Mouse (Mus musculus): ENCODE results near the gene Col6a4. TPM values are rescaled to one million over a fixed set of nuclear protein-coding genes. Genes with fewer than 3 reads are reported as not detected.

The Col6a4 gene
- polyA plus RNA-seq, 1 experiment from 2014 or later, result 0.10 TPM

GRCm38 (mm10) chr9:106071651-106072050 lies 24.9 kb downstream of the Col6a4 start:
- ATAC-seq (replicated peaks; ENCODE audit: insufficient number of reproducible peaks, insufficient read depth, low FRiP score, low read depth), result no peak

DNA sequence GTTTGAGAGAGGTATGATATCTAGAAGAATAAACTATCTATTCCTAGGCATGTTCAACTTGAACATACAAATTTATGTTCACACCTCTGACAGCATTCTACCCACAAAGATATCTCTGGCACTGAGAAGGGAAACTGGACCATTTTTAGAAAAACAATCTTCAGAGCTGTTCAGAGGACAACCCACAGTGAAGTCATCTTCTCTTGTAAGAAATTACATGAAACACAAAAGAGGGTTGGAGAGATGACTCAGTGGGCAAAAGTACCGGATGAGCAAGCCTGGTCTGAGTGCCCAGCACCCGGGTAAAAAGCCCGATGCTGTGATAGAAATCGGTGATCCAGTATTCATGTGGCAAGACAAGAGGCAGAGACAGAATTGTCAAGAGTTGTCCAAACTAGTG lies 43.1 kb downstream of the Col6a4 start:
- no peak for ATAC-seq (replicated peaks; ENCODE audit: insufficient number of reproducible peaks, insufficient read depth, low FRiP score, low read depth)
- 69% methylated on average over 4 of the region's 4 CpGs for WGBS

More at GRCm38 (mm10) chr9:106071651-106072050, 24.9 kb downstream of the Col6a4 start:
- H3K9me3 ChIP-seq (replicated peaks), result no peaks in the 10 kb centered on the region
- H3K9ac ChIP-seq, result no peak overlapping the region
- no peak overlapping the region for H3K4me3 ChIP-seq
- H3K4me1 ChIP-seq (replicated peaks), result no peaks in the 10 kb centered on the region
- H3K27me3 ChIP-seq, result no peaks in the 10 kb centered on the region
- H3K27ac ChIP-seq, result no peak overlapping the region
- no peak overlapping the region for H3K4me2 ChIP-seq
- H3K36me3 ChIP-seq, result no peaks in the 10 kb centered on the region
- WGBS, result 65% methylated on average over 6 of the region's 6 CpGs

DNA sequence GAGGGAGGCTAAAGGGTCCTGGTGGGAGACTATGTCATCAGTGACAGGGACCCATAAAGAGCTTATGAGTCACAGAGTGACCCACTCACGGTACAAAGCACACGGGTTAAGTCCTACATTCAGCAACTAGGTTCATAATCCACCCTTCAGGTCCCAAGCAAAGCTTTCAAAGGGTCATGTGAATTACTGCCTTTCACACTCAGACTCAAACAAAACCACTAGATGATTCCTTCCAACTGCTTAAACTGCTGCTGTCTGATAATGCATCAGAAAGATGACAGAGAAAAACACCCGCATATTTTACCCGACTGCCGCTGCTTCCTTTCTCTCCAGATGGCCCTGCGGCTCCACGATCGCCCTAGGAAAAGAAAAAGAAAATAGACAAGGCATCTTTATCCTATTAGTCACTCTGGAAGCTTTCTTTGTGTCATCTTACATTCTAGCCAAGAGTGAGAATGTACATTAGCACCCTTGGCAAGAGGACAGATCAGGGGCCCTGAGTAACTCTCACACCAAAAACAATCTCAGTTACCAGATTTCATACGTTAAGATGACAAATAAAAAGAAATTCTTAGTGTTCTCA lies 52.6 kb downstream of the Col6a4 start:
- no peak overlapping the region for H3K4me2 ChIP-seq
- WGBS, result 59% methylated on average over 9 of the region's 9 CpGs
- H3K4me1 ChIP-seq (replicated peaks), result no peaks in the 10 kb centered on the region
- H3K27me3 ChIP-seq, result no peaks in the 10 kb centered on the region
- H3K36me3 ChIP-seq, result no peaks in the 10 kb centered on the region
- no peak overlapping the region for H3K4me3 ChIP-seq
- no peak overlapping the region for H3K9ac ChIP-seq
- H3K9me3 ChIP-seq (replicated peaks), result no peaks in the 10 kb centered on the region
- no peak overlapping the region for H3K27ac ChIP-seq
- ATAC-seq (replicated peaks; ENCODE audit: insufficient number of reproducible peaks, insufficient read depth, low FRiP score, low read depth), result no peak

More for the DNA sequence above, 43.1 kb downstream of the Col6a4 start:
- no peaks in the 10 kb centered on the region for H3K9me3 ChIP-seq (replicated peaks)
- no peak overlapping the region for H3K27ac ChIP-seq
- H3K4me3 ChIP-seq, result no peak overlapping the region
- H3K4me2 ChIP-seq, result no peak overlapping the region
- H3K36me3 ChIP-seq, result no peaks in the 10 kb centered on the region
- H3K4me1 ChIP-seq (replicated peaks), result no peaks in the 10 kb centered on the region
- no peak overlapping the region for H3K9ac ChIP-seq
- H3K27me3 ChIP-seq, result no peaks in the 10 kb centered on the region

DNA sequence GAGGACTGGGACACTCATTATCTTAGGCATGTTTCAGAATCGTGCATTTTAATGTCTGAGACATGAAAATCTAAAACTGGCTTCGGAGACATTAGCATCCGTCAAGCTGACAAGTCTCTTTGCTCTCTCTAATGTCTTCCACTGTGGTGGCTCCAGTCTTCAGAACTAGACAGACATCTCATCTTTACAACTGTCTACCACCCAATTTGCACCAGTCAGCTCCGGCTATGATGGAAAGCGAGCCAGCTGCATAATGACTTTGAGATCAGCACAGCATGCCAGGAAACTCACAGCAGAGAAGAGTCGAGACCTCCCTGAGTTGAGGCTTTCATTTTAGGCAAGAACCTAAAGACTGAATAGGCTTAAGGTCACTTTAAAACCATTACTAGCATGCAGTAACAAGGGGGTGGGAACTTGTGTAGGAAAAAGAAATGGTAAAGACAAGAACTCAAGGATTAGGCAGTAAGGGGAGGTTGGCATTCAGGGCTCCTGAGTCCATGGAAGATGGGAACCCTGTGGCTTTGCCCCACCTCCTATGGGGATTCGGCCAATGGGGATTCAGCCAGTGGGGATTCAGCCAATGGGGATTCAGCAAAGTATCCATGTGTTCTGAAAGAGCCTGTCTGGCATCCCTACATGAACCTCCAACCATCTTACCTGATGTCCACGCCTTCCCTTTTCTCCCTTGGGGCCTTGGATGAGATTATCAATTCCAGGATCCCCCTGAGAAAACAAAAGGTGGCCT lies 56.5 kb downstream of the Col6a4 start:
- 70% methylated on average over 8 of the region's 8 CpGs for WGBS
- no peak for ATAC-seq (replicated peaks; ENCODE audit: insufficient number of reproducible peaks, insufficient read depth, low FRiP score, low read depth)

GRCm38 (mm10) chr9:106039276-106039675 lies 57.3 kb downstream of the Col6a4 start:
- Histone ChIP-seq H3K4me2 (no peak overlapping the region), H3K4me3 (no peak overlapping the region), H3K36me3 (no peaks in the 10 kb centered on the region), H3K27me3 (no peaks in the 10 kb centered on the region), H3K4me1 (replicated peaks) (no peaks in the 10 kb centered on the region), H3K9me3 (replicated peaks) (no peaks in the 10 kb centered on the region), H3K9ac (no peak overlapping the region), H3K27ac (no peak overlapping the region)
- WGBS, result 39% methylated on average over 1 of the region's 1 CpGs
- no peak for ATAC-seq (replicated peaks; ENCODE audit: insufficient number of reproducible peaks, insufficient read depth, low FRiP score, low read depth)

More for the DNA sequence above, 56.5 kb downstream of the Col6a4 start:
- Histone ChIP-seq H3K4me1 (replicated peaks) (no peaks in the 10 kb centered on the region), H3K9me3 (replicated peaks) (no peaks in the 10 kb centered on the region), H3K4me2 (no peak overlapping the region), H3K4me3 (no peak overlapping the region), H3K27me3 (no peaks in the 10 kb centered on the region), H3K27ac (no peak overlapping the region), H3K36me3 (no peaks in the 10 kb centered on the region), H3K9ac (no peak overlapping the region)

GRCm38 (mm10) chr9:106038865-106039264 lies 57.7 kb downstream of the Col6a4 start:
- Histone ChIP-seq H3K4me3 (no peak overlapping the region), H3K4me2 (no peak overlapping the region), H3K36me3 (no peaks in the 10 kb centered on the region), H3K27me3 (no peaks in the 10 kb centered on the region), H3K27ac (no peak overlapping the region), H3K9me3 (replicated peaks) (no peaks in the 10 kb centered on the region), H3K4me1 (replicated peaks) (no peaks in the 10 kb centered on the region), H3K9ac (no peak overlapping the region)
- ATAC-seq (replicated peaks; ENCODE audit: insufficient number of reproducible peaks, insufficient read depth, low FRiP score, low read depth), result no peak
- WGBS, result 10% methylated on average over 4 of the region's 4 CpGs

- Histone ChIP-seq H3K4me2 (no peak overlapping the region), H3K36me3 (no peaks in the 10 kb centered on the region), H3K9me3 (replicated peaks) (no peaks in the 10 kb centered on the region), H3K27ac (no peak overlapping the region), H3K4me1 (replicated peaks) (no peaks in the 10 kb centered on the region), H3K4me3 (no peak overlapping the region), H3K9ac (no peak overlapping the region), H3K27me3 (no peaks in the 10 kb centered on the region)
- ATAC-seq (replicated peaks; ENCODE audit: insufficient number of reproducible peaks, insufficient read depth, low FRiP score, low read depth), result no peak
- WGBS, result 81% methylated on average over 3 of the region's 3 CpGs
These were observed 80.9 kb downstream of the Col6a4 start for GRCm38 (mm10) chr9:106015666-106016065.

DNA sequence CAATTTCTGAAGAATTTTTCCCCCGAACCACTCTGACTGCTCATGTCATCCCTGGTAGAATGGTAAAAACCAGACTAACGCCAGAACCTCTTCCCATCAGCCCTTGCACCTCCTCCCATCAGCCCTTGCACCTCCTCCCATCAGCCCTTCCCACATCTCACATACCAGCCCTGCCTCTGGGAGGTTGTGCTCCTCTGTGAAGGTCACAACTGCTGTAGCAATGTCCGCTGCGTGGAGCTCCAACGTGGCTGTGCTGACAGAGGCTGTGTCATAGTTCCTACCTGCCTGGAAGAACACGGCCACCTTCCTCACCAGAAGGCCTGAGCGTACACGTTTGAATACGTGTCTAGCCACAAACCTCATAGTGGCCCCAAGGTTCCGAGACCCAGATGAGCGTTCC lies 83.4 kb downstream of the Col6a4 start:
- ATAC-seq (replicated peaks; ENCODE audit: insufficient number of reproducible peaks, insufficient read depth, low FRiP score, low read depth), result no peak
- 85% methylated on average over 11 of the region's 11 CpGs for WGBS
- H3K4me2 ChIP-seq, result no peak overlapping the region
- H3K36me3 ChIP-seq, result no peaks in the 10 kb centered on the region
- H3K9ac ChIP-seq, result no peak overlapping the region
- H3K27ac ChIP-seq, result no peak overlapping the region
- no peaks in the 10 kb centered on the region for H3K9me3 ChIP-seq (replicated peaks)
- no peaks in the 10 kb centered on the region for H3K27me3 ChIP-seq
- no peaks in the 10 kb centered on the region for H3K4me1 ChIP-seq (replicated peaks)
- H3K4me3 ChIP-seq, result no peak overlapping the region

GRCm38 (mm10) chr9:105997955-105998354 lies 98.6 kb downstream of the Col6a4 start:
- Histone ChIP-seq H3K27me3 (no peaks in the 10 kb centered on the region), H3K9ac (no peak overlapping the region), H3K4me2 (no peak overlapping the region), H3K4me1 (replicated peaks) (no peaks in the 10 kb centered on the region), H3K4me3 (no peak overlapping the region), H3K27ac (no peak overlapping the region), H3K9me3 (replicated peaks) (no peaks in the 10 kb centered on the region), H3K36me3 (no peaks in the 10 kb centered on the region)
- WGBS, result 45% methylated on average over 11 of the region's 11 CpGs
- ATAC-seq (replicated peaks; ENCODE audit: insufficient number of reproducible peaks, insufficient read depth, low FRiP score, low read depth), result no peak

GRCm38 (mm10) chr9:105992425-105992824 lies 104.2 kb downstream of the Col6a4 start:
- Histone ChIP-seq H3K9me3 (replicated peaks) (no peaks in the 10 kb centered on the region), H3K36me3 (no peaks in the 10 kb centered on the region)

GRCm38 (mm10) chr9:105990099-105990498 lies 106.5 kb downstream of the Col6a4 start:
- H3K27ac ChIP-seq, result no peak overlapping the region
- ATAC-seq (replicated peaks; ENCODE audit: insufficient number of reproducible peaks, insufficient read depth, low FRiP score, low read depth), result no peak
- WGBS, result 67% methylated on average over 6 of the region's 6 CpGs
- no peaks in the 10 kb centered on the region for H3K4me1 ChIP-seq (replicated peaks)
- 0 out of 2 replicates have a peak, but pooled peaks cover 4% of the 10 kb centered on the region for H3K27me3 ChIP-seq
- no peaks in the 10 kb centered on the region for H3K9me3 ChIP-seq (replicated peaks)
- H3K9ac ChIP-seq, result no peak overlapping the region; the same call in 1 of the 2 replicates
- no peak overlapping the region for H3K4me3 ChIP-seq
- H3K4me2 ChIP-seq, result no peak overlapping the region
- H3K36me3 ChIP-seq, result no peaks in the 10 kb centered on the region

More at GRCm38 (mm10) chr9:105992425-105992824, 104.2 kb downstream of the Col6a4 start:
- no peaks in the 10 kb centered on the region for H3K27me3 ChIP-seq
- no peaks in the 10 kb centered on the region for H3K4me1 ChIP-seq (replicated peaks)
- no peak for ATAC-seq (replicated peaks; ENCODE audit: insufficient number of reproducible peaks, insufficient read depth, low FRiP score, low read depth)
- no peak overlapping the region for H3K9ac ChIP-seq
- no peak overlapping the region for H3K4me3 ChIP-seq
- H3K4me2 ChIP-seq, result no peak overlapping the region
- 76% methylated on average over 6 of the region's 6 CpGs for WGBS
- H3K27ac ChIP-seq, result no peak overlapping the region

- Histone ChIP-seq H3K4me1 (replicated peaks) (no peaks in the 10 kb centered on the region), H3K9ac (no peak overlapping the region), H3K9me3 (replicated peaks) (no peaks in the 10 kb centered on the region), H3K27ac (no peak overlapping the region), H3K36me3 (no peaks in the 10 kb centered on the region), H3K27me3 (0 out of 2 replicates have a peak, but pooled peaks cover 6% of the 10 kb centered on the region), H3K4me2 (no peak overlapping the region), H3K4me3 (no peak overlapping the region)
- WGBS, result 76% methylated on average over 6 of the region's 6 CpGs
- no peak for ATAC-seq (replicated peaks; ENCODE audit: insufficient number of reproducible peaks, insufficient read depth, low FRiP score, low read depth)
These were observed 107.1 kb downstream of the Col6a4 start for GRCm38 (mm10) chr9:105989468-105989867.

Measured in heart, embryonic 15.5 days (tissue).